ENCODE assay signal across 19 mouse cellular contexts in the genomic region with DNA sequence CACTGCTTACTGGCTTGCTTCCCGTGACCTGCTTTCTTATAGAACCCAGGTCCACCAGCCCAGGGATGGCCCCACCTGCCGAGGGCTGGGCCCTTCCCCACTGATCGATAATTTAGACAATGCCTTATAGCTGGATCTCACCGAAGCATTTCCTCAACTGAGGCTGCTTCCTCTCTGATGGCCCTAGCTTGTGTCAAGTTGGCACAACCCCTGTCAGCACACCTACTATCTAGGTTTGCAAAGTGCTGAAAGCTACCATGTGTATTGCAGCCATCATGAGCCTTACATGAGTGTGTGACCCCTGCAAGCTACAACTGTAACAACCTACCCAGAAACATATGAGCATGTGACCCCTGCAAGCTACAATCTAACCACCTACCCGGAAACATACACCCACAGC.
"Had no signal": no experiment of that assay in that cellular context is flagged by ENCODE, and none has a peak within 500 bp of the region (broad histone marks: within the 10 kb centered on the region; RNA-seq: fewer than 3 reads in every experiment).

No protein-coding gene starts in this region.

- H3K4me1 ChIP-seq: midbrain, embryonic 12.5 days; midbrain, embryonic 15.5 days; neural tube, embryonic 13.5 days had no signal

- H3K4me3 ChIP-seq: lung, embryonic 15.5 days; midbrain, embryonic 12.5 days; midbrain, embryonic 15.5 days; myocyte; neural tube, embryonic 13.5 days had no signal

- H3K9ac ChIP-seq: liver, embryonic 14.5 days; lung, embryonic 15.5 days; midbrain, embryonic 12.5 days; midbrain, embryonic 15.5 days; neural tube, embryonic 13.5 days had no signal

- H3K27me3 ChIP-seq: lung, embryonic 15.5 days; midbrain, embryonic 12.5 days; midbrain, embryonic 15.5 days; neural tube, embryonic 13.5 days had no signal

- ATAC-seq: intestine, embryonic 16.5 days; midbrain, embryonic 15.5 days had no signal

- H3K27ac ChIP-seq: liver, embryonic 14.5 days; lung, embryonic 15.5 days; midbrain, embryonic 12.5 days; midbrain, embryonic 15.5 days; neural tube, embryonic 13.5 days had no signal

- H3K4me2 ChIP-seq: lung, embryonic 15.5 days; midbrain, embryonic 12.5 days; midbrain, embryonic 15.5 days; neural tube, embryonic 13.5 days had no signal

- H3K9me3 ChIP-seq: lung, embryonic 15.5 days; midbrain, embryonic 12.5 days; midbrain, embryonic 15.5 days; neural tube, embryonic 13.5 days had no signal

- DNase-seq: kidney, adult 18-20 months; kidney, adult 9 months; kidney, postnatal 14 days; kidney, postnatal 4 days; lung, adult 18-20 months; lung, postnatal 10 days; lung, postnatal 36 days; retina, postnatal 1 day; right cerebral cortex, postnatal 25 days; thymus, adult 2 months; thymus, postnatal 14 days; thymus, postnatal 4 days had no signal

- H3K36me3 ChIP-seq: lung, embryonic 15.5 days; midbrain, embryonic 12.5 days; midbrain, embryonic 15.5 days; neural tube, embryonic 13.5 days had no signal
